Mouse (Mus musculus): ENCODE measurements at regions not wholly inside any gene's neighbourhood (a gene's known extent, or its start where the extent isn't known, plus 50 kb on each side); places are given as distances from the start of the nearest gene placed in this dataset.

DNA sequence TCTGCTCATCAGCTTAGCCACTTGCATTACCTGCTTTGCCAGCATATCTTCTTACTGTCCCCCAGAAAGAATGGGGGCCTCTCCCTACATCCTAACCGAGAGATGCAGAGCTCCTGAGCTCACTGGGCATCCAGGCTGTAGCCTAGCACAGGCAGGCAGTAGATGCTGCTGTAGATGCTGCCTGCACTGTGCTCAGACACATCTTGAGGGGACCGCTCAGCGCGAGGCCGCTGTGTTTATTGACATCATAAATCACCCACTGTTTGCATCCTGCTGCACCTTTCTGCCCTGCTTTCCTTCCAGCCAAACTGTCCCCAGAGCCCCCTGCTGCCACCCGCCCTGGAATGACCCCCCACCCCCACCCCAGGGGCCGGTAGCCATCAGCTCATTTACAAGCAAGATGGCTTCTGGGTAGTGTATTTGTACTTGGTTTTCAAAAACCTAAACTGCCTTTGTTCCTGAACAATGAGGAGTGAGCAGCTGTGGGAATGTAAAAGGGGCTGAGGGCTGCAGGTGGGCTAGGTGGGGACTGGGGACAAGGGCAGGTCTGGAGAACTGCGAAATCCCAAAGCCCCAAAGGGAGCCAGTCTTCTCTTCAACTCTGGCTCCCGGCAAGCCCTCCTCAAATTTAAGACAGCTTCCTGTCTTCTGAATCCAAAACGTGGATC is 233.2 kb downstream of the Bcor start:
- TF ChIP-seq CTCF (conservative IDR thresholded peaks at IDR 0.05; ENCODE audit: insufficient read depth, insufficient read length, low read depth, low read length) (no peak), POLR2A (IDR thresholded peaks at IDR 0.05; ENCODE audit: low read depth, low read length) (no peak)
- Histone ChIP-seq H3K4me1 (ENCODE audit: control insufficient read depth, insufficient read depth, low read length) (peaks cover 5% of the 10 kb centered on the region), H3K4me3 (ENCODE audit: insufficient read depth, low read depth, low read length) (no peak overlapping the region), H3K27ac (ENCODE audit: insufficient read depth, low read depth, low read length) (no peak overlapping the region), H3K27me3 (replicated peaks; ENCODE audit: control insufficient read depth, insufficient read depth, low read length) (no peaks in the 10 kb centered on the region), H3K36me3 (ENCODE audit: control insufficient read depth, insufficient read depth, low read length) (no peaks in the 10 kb centered on the region)
- no peak for DNase-seq
- 74% methylated on average over 10 of the region's 10 CpGs for WGBS

DNA sequence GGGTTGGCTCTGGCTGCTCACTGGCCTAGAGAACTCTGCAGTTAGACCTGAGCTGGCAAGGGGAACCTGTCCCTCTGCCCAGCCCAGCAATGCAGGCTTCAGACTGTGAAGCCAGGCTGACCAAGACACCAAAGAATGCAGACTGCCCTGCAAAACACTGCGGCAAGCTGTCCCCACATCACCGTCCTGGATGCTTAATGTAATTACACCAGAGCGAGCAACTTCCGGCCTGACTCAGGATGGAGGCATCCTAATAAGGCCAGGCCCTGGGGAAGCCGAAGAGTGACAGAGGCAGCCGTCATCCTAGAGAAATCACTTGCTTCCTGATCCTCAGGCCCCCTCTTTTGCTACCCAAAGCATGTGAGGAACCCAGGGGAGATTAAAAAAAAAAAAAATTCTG is 230.7 kb downstream of the Bcor start:
- no peaks in the 10 kb centered on the region for H3K36me3 ChIP-seq (ENCODE audit: control insufficient read depth, insufficient read depth, low read length)
- no peaks in the 10 kb centered on the region for H3K27me3 ChIP-seq (replicated peaks; ENCODE audit: control insufficient read depth, insufficient read depth, low read length)
- TF ChIP-seq POLR2A (IDR thresholded peaks at IDR 0.05; ENCODE audit: low read depth, low read length) (no peak), CTCF (conservative IDR thresholded peaks at IDR 0.05; ENCODE audit: insufficient read depth, insufficient read length, low read depth, low read length) (no peak)
- H3K27ac ChIP-seq (ENCODE audit: insufficient read depth, low read depth, low read length) = no peak overlapping the region
- no peak overlapping the region for H3K4me3 ChIP-seq (ENCODE audit: insufficient read depth, low read depth, low read length)
- peaks cover 5% of the 10 kb centered on the region for H3K4me1 ChIP-seq (ENCODE audit: control insufficient read depth, insufficient read depth, low read length)
- WGBS = 81% methylated on average over 6 of the region's 6 CpGs
- no peak for DNase-seq

DNA sequence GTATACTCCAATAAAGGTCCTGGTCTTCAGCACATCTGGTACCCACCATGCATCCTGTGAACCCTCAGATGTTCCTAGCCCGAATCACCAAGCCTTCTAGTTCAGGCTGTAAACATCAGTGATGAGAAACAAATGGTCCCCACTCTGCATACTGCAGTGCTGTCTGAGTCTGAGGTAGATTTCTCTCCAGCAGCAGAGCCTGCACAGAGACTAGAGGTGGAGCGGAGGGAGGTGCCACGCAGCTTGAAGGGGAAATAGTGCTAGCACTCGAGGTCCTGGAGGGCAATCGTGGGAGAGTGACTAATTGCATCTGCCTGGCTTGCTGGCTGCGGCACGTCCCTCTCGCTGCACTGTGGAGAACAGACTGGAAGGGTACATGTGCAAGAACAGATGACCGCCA is 228.7 kb downstream of the Bcor start:
- H3K4me1 ChIP-seq (ENCODE audit: control insufficient read depth, insufficient read depth, low read length) = no peaks in the 10 kb centered on the region
- no peaks in the 10 kb centered on the region for H3K36me3 ChIP-seq (ENCODE audit: control insufficient read depth, insufficient read depth, low read length)
- WGBS = 40% methylated on average over 9 of the region's 9 CpGs
- no peak for DNase-seq
- TF ChIP-seq POLR2A (IDR thresholded peaks at IDR 0.05; ENCODE audit: low read depth, low read length) (no peak), CTCF (conservative IDR thresholded peaks at IDR 0.05; ENCODE audit: insufficient read depth, insufficient read length, low read depth, low read length) (no peak)
- H3K27ac ChIP-seq (ENCODE audit: insufficient read depth, low read depth, low read length) = no peak overlapping the region
- H3K4me3 ChIP-seq (ENCODE audit: insufficient read depth, low read depth, low read length) = no peak overlapping the region
- H3K27me3 ChIP-seq (replicated peaks; ENCODE audit: control insufficient read depth, insufficient read depth, low read length) = no peaks in the 10 kb centered on the region

DNA sequence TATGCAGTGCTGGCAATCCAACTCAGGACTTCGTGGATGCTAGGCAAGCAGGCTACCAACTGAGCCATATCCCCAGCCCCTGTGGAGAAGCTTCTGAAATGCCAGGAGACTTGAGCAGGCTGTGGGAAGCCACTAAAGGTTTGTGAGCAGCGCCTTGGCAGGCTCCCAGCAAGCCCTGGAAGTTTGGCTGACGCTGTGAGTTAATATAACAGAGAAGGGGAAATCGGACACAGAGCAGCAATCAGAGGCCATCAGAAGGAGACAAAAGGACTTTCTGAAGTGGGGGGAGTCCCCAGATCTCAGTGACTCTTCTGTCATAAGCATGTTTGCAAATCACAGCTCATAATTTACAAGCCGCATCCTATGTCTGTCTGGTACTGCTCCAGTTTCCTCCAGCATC is 224.8 kb downstream of the Bcor start:
- no peaks in the 10 kb centered on the region for H3K4me1 ChIP-seq (ENCODE audit: control insufficient read depth, insufficient read depth, low read length)
- no peaks in the 10 kb centered on the region for H3K36me3 ChIP-seq (ENCODE audit: control insufficient read depth, insufficient read depth, low read length)
- WGBS = 23% methylated on average over 5 of the region's 5 CpGs
- peak; percentile 78 for DNase-seq
- H3K27ac ChIP-seq (ENCODE audit: insufficient read depth, low read depth, low read length) = no peak overlapping the region
- H3K4me3 ChIP-seq (ENCODE audit: insufficient read depth, low read depth, low read length) = no peak overlapping the region
- H3K27me3 ChIP-seq (replicated peaks; ENCODE audit: control insufficient read depth, insufficient read depth, low read length) = no peaks in the 10 kb centered on the region
- TF ChIP-seq CTCF (conservative IDR thresholded peaks at IDR 0.05; ENCODE audit: insufficient read depth, insufficient read length, low read depth, low read length) (no peak), POLR2A (IDR thresholded peaks at IDR 0.05; ENCODE audit: low read depth, low read length) (no peak)

DNA sequence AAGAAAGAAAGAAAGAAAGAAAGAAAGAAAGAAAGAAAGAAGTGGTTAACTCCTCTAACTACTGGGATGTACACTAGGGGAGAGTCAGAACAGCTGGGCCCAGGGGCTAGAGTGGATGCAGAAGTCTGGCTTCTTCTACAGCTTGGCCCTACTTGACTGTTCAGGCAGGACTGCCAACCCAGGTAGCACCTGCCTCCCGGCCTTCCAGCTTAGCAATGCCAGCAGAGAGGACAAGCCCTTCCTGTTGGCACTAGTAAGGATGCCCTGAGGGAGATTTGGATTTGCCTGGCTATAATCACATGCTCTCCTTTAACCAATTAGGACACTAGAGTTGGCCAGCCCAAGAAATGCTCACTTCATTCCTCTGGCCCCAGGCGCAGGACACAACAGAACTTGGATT is 219.9 kb downstream of the Bcor start:
- Histone ChIP-seq H3K36me3 (ENCODE audit: control insufficient read depth, insufficient read depth, low read length) (no peaks in the 10 kb centered on the region), H3K27ac (ENCODE audit: insufficient read depth, low read depth, low read length) (no peak overlapping the region), H3K4me3 (ENCODE audit: insufficient read depth, low read depth, low read length) (no peak overlapping the region), H3K4me1 (ENCODE audit: control insufficient read depth, insufficient read depth, low read length) (no peaks in the 10 kb centered on the region), H3K27me3 (replicated peaks; ENCODE audit: control insufficient read depth, insufficient read depth, low read length) (no peaks in the 10 kb centered on the region)
- no peak for TF ChIP-seq POLR2A (IDR thresholded peaks at IDR 0.05; ENCODE audit: low read depth, low read length)
- no peak for TF ChIP-seq CTCF (conservative IDR thresholded peaks at IDR 0.05; ENCODE audit: insufficient read depth, insufficient read length, low read depth, low read length)
- 68% methylated on average over 2 of the region's 2 CpGs for WGBS
- peak; percentile 12 for DNase-seq

DNA sequence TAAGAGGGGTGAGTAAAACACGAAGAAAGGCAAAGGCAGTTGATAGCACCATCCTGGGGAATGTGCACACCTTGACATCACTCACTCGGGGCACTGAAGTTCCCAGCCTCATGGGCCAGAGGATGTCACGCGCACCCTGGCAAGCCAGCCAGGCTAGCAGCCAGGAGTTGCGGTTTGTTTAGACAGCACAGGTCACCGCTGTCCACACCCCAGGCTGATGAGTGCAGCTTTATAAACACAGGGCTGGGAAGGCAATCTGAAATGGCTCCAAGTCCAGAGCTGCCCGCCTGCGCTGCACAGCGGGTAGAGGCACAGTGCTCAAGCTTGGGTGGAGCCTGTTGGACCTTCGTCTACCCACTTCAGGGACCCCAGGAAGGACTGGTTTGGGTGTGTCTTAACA is 216.8 kb downstream of the Bcor start:
- peak; percentile 36 for DNase-seq
- Histone ChIP-seq H3K4me3 (ENCODE audit: insufficient read depth, low read depth, low read length) (no peak overlapping the region), H3K27ac (ENCODE audit: insufficient read depth, low read depth, low read length) (no peak overlapping the region), H3K27me3 (replicated peaks; ENCODE audit: control insufficient read depth, insufficient read depth, low read length) (no peaks in the 10 kb centered on the region), H3K36me3 (ENCODE audit: control insufficient read depth, insufficient read depth, low read length) (no peaks in the 10 kb centered on the region), H3K4me1 (ENCODE audit: control insufficient read depth, insufficient read depth, low read length) (no peaks in the 10 kb centered on the region)
- WGBS = 41% methylated on average over 10 of the region's 10 CpGs
- TF ChIP-seq POLR2A (IDR thresholded peaks at IDR 0.05; ENCODE audit: low read depth, low read length) (no peak), CTCF (conservative IDR thresholded peaks at IDR 0.05; ENCODE audit: insufficient read depth, insufficient read length, low read depth, low read length) (no peak)

DNA sequence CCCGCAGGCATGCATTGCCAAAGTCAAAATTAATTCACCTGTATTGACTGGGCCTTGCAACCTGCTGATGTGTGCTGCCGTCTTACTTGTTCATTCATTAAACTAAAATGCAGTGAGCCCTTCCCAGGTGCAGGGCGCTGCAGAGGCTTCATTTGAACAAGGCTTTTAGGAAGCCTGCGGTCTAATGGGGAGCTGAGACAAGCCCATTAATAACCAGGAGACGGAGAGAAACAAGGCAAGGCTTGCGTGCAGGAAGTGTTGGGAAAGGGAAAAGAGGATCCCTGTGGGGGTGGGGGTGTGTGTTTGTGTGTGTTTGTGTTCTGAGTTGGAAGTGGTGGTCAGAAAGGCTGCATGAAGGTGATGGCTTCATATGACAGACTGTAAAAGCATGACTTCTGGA is 215.6 kb downstream of the Bcor start:
- Histone ChIP-seq H3K27me3 (replicated peaks; ENCODE audit: control insufficient read depth, insufficient read depth, low read length) (no peaks in the 10 kb centered on the region), H3K27ac (ENCODE audit: insufficient read depth, low read depth, low read length) (no peak overlapping the region), H3K36me3 (ENCODE audit: control insufficient read depth, insufficient read depth, low read length) (no peaks in the 10 kb centered on the region), H3K4me3 (ENCODE audit: insufficient read depth, low read depth, low read length) (no peak overlapping the region), H3K4me1 (ENCODE audit: control insufficient read depth, insufficient read depth, low read length) (no peaks in the 10 kb centered on the region)
- WGBS = 41% methylated on average over 6 of the region's 6 CpGs
- no peak for DNase-seq
- TF ChIP-seq CTCF (conservative IDR thresholded peaks at IDR 0.05; ENCODE audit: insufficient read depth, insufficient read length, low read depth, low read length) = no peak
- no peak for TF ChIP-seq POLR2A (IDR thresholded peaks at IDR 0.05; ENCODE audit: low read depth, low read length)
